Mouse (Mus musculus): ENCODE results near the gene Slain1.
"Not testable (repeated sequence)": the region's sequence is repeated elsewhere in the genome, so short reads cannot be mapped to it uniquely, and the experiment has no call there.

Gene Slain1

DNA sequence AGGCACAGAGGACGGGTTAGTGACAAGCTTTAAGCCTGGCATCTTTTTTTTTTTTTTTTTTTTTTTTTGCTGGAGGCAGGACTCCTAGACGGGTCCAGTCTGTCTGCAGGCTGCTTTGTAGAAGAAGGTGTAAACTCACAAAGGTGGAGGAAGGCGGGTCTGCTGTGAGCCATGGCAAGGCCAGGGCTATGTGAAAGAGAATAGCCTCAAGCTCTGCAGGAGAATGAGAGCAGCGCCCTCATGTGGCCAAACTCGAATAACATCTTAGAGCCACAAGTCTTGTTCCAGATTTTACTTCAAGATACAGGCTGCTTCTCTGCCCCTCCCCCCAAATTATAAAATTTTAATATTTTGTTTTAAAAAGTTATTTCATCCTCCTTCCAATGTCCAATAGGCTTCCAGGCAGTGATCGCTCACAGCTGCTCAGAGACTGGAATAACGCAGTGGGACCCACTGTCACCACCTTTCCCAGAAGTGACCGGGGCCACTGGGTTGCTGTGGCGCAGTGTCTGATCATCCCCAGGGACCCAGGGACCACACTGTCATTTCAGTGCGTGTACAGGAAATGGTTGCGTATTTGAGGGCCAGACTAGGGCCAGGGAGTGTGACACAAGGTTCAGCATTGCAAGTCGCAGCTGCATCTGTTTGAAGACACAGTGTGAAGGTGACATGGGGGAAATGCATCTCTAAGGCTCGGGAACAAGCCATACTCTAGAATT is 70.8 kb downstream of the Slain1 start:
- DNase-seq (ENCODE audit: low read depth), result peak; percentile 55

DNA sequence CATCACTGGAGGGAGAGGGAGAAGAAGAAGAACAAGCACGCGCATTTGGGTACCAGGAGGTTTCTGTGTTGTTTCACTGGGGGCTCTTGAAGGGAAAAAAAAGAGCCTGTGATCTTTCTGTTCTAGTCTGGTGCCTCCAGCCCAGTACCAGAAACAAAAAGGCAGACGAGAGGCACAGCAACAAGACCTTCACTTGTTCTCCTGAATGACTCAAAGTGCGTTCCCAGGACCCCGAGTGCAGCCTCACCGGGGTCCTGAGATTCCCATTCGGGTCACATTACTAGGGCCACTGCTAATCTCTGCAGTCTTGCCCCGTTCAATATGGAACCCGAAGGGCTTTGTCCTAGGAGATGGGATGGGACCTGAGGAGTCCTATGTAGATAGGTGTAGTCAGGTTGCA is 73.3 kb downstream of the Slain1 start:
- no peak for DNase-seq (ENCODE audit: low read depth)

GRCm38 (mm10) chr14:103723841-103724240 is 73.8 kb downstream of the Slain1 start:
- no peak for DNase-seq (ENCODE audit: low read depth)

- no peak for DNase-seq (ENCODE audit: low read depth)
Measured at GRCm38 (mm10) chr14:103728506-103728905, 78.5 kb downstream of the Slain1 start.

GRCm38 (mm10) chr14:103728951-103729725 is 79.1 kb downstream of the Slain1 start:
- DNase-seq (ENCODE audit: low read depth), result no peak

DNA sequence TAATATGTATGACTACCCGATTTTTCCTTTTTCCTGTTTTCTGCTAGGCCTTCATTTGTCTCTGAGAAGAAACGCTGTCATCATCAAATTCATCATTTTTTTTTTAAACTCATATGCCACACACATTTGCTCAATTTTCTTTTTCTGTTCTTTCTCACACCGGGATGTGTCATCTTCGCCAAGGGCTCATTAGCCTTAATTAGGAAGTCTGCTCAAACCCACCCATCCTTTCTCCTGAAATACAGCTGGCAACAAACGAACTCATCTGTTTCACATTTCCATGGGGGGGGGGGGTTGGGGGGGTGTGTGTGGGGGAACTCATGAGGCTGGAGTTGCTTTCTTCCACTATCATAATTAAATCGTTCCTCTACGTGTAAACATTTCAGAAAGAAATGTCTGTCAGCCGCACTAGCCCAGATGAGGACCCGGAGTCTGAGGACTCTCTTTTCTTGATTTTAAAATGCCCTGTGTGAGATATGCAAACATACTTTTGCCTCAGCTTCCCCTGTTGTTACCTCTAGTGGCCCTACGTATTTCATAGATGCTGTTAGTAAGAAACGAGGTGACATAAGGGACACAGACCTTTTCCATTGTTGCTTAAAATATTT is 79.8 kb downstream of the Slain1 start:
- no peak for DNase-seq (ENCODE audit: low read depth)

DNA sequence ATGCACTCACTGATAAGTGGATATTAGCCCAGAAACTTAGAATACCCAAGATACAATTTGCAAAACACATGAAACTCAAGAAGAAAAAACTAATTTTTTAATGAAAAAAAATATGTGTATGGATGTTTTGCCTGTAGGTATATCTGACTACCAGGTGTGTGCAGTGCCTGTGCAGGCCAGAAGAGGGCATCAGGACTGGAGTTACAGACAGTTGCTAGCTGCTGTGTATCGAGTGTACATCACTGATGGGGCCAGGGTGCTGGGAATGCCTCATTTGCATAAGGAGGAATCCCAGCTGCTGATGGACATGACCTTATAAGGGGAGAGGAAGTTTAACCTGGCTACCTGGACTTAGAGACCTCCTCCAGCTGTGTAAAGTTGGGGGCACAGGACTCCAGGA is 82.6 kb downstream of the Slain1 start:
- no peak for DNase-seq (ENCODE audit: low read depth)

- no peak for DNase-seq (ENCODE audit: low read depth)
Measured at GRCm38 (mm10) chr14:103741216-103741615, 91.2 kb downstream of the Slain1 start.

DNA sequence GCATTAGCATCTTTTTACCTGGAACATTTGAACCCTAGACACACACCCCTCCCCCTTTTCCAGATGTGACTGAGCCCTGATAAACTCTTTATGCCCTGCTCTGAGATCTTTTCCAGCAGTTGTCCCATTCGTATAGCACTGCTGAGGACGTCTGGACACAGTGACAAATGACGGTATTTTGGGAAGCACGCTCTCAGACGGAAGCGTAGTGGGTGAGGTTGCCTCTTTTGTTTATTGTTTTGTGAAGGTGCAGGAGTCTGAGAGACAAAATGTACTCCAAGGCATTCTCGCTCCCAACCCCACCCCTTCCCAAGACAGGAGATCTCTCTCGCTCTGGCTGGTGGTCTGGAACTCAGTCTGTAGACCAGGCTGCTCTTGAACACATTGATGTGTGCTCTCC is 92.1 kb downstream of the Slain1 start:
- DNase-seq (ENCODE audit: low read depth), result no peak

DNA sequence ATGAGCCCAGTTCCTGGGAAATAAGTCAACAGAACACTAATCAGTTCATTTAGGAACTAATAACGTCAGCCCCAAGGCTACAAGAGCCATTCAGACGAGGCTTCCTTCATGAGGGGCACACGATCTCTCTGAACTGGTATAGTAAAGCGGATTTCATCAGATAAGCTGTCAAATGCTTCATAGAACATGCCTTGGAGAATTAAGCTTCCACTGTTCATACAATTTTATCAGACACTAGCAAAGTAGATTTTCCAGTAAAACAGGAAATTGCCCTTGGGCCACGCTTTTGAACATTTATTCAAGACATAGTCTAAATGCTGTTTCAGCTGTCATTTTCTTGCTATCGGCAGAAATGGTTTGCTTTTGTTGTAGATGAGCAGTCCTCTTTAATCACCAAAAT is 97.3 kb downstream of the Slain1 start:
- no peak for DNase-seq (ENCODE audit: low read depth)

DNA sequence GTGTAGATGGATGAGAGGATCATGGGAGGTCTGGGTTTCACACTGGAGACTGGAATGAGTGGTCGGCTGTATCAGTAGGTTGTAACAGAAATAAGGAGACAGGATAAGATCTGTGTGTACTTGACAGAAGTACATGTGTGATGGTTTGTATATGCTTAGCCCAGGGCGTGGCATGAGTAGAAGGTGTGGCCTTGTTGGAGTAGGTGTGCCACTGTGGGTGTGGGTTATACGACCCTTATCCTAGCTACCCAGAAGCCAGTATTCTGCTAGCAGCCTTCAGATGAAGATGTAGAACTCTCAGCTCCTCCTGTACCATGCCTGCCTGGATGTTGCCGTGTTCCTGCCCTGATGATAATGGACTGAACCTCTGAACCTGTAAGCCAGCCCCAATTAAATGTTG is 100.6 kb downstream of the Slain1 start:
- DNase-seq (ENCODE audit: low read depth), result not testable (repeated sequence)

- no peak for DNase-seq (ENCODE audit: low read depth)
Measured at GRCm38 (mm10) chr14:103751384-103751783, 101.4 kb downstream of the Slain1 start.

GRCm38 (mm10) chr14:103752773-103753172 is 102.7 kb downstream of the Slain1 start:
- no peak for DNase-seq (ENCODE audit: low read depth)

DNA sequence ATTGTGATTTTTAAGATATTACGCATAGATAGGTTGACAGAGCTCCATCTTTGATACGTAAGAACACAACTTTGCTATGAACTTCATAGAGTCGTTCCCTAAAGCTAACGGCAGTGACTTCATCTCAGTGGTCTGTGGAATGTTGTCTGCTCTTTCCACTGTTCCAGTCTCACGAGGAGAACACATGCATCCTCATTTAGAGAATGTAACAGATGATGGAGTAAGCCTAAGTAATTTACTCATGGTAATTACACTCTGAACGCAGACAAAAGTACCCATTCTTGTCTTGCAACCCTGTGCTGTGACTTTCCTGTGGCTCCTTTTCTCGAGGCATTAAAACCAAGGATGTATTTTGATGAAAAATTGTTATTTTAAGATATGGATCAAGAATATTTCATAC is 104.0 kb downstream of the Slain1 start:
- no peak for DNase-seq (ENCODE audit: low read depth)

DNA sequence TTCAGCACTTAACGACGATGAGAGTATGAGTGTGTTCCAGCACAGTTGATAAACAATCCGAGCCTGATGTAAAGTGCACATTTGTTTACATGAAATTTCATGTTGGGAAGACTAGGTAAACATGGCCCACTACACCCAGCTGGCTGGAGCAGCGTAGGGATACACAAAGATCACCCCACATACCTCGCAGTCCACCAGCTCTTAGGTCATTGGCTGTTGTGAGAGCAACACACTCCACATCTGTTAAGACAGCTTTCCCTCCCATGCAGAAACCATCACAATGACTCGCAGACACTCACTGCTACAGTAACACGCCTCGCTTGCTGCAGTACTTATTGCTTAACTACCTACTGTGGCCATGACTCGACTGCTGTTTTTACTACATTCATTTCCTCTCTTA is 104.4 kb downstream of the Slain1 start:
- DNase-seq (ENCODE audit: low read depth), result no peak
